Mouse (Mus musculus) stomach, embryonic 15.5 days (tissue): ENCODE measurements at regions not wholly inside any gene's neighbourhood (a gene's known extent, or its start where the extent isn't known, plus 50 kb on each side); places are given as distances from the start of the nearest gene placed in this dataset.

Experiments
- ATAC-seq: fragments of 200-750 bp; cut with Nextera tagmentation; 2 replicates; pipeline ENCODE4 v1.8.0; 2017; ENCODE audit warnings: low read depth, moderate number of reproducible peaks, moderate TSS enrichment; ENCODE audit not compliant: insufficient read depth, low FRiP score
- H3K27ac ChIP-seq: fragments of 300-500 bp; sonication (generic); 2 replicates; pipeline ENCODE4 v1.5.1; 2015; ENCODE audit warnings: mild to moderate bottlenecking, inconsistent platforms
- H3K27me3 ChIP-seq: fragments of 300-500 bp; sonication (generic); replicated peaks from 2 replicates; pipeline ENCODE4 v1.6.1; 2015; ENCODE audit warnings: inconsistent platforms
- H3K36me3 ChIP-seq: fragments of 300-500 bp; sonication (generic); 2 replicates; pipeline ENCODE4 v1.6.1; 2015; ENCODE audit warnings: inconsistent platforms
- H3K4me1 ChIP-seq: fragments of 300-500 bp; sonication (generic); 2 replicates; pipeline ENCODE4 v1.6.1; 2015; ENCODE audit warnings: inconsistent platforms
- H3K4me2 ChIP-seq: fragments of 300-500 bp; sonication (generic); 2 replicates; pipeline ENCODE4 v1.6.1; 2015; ENCODE audit warnings: mild to moderate bottlenecking, inconsistent platforms
- H3K4me3 ChIP-seq: fragments of 300-500 bp; sonication (generic); replicated peaks from 2 replicates; pipeline ENCODE4 v1.5.1; 2015; ENCODE audit warnings: inconsistent platforms
- H3K9ac ChIP-seq: fragments of 300-500 bp; sonication (generic); 2 replicates; pipeline ENCODE4 v1.6.1; 2015; ENCODE audit warnings: inconsistent platforms
- H3K9me3 ChIP-seq: fragments of 300-500 bp; sonication (generic); 2 replicates; pipeline ENCODE4 v1.6.1; 2016; ENCODE audit warnings: inconsistent platforms
- WGBS: fragments of 180-500 bp; shearing (Covaris S2); methylation state at CpG from one replicate; pipeline ENCODE4 v1.1.7; 2015; 5-methylcytosine and 5-hydroxymethylcytosine counted together

- Histone ChIP-seq H3K27ac (no peak overlapping the region), H3K9me3 (no peaks in the 10 kb centered on the region), H3K36me3 (no peaks in the 10 kb centered on the region), H3K4me1 (no peaks in the 10 kb centered on the region), H3K27me3 (no peaks in the 10 kb centered on the region), H3K4me3 (no peak overlapping the region), H3K9ac (no peak overlapping the region), H3K4me2 (no peak overlapping the region)
- 6% methylated on average over 5 of the region's 5 CpGs for WGBS
- ATAC-seq: peak; percentile 50; the same call in 1 of the 2 replicates
These were observed 589.3 kb downstream of the Kcnj3 start for GRCm38 (mm10) chr2:56025059-56025458.

DNA sequence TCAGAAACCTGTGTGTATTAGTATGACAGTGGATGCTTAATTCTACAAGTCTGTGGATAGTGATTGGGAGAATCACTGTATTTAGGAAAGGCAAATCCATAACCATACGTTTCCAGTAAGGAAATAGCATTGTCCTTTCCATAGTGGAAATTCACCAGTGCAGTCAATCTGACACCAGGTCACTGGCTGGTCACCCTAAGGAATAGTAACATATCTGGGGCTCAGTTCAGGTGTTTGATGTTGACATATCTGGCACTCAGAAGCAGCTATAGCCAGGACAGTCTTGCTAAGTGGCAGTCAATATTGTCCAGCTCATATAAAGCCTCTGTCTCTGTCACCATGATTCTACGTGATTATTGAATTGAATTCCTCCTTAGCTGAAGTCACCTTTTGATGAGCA is 593.2 kb downstream of the Kcnj3 start:
- H3K9me3 ChIP-seq: no peaks in the 10 kb centered on the region

More for the DNA sequence above, 593.2 kb downstream of the Kcnj3 start:
- Histone ChIP-seq H3K27ac (no peak overlapping the region), H3K36me3 (no peaks in the 10 kb centered on the region), H3K9ac (no peak overlapping the region), H3K27me3 (no peaks in the 10 kb centered on the region), H3K4me1 (no peaks in the 10 kb centered on the region), H3K4me3 (no peak overlapping the region), H3K4me2 (no peak overlapping the region)
- WGBS: 71% methylated on average over 2 of the region's 2 CpGs
- ATAC-seq: no peak
